In genomic region chr6:136683410-136684334, GRCm38 (mm10) we compare ENCODE assay signal across 11 mouse cellular contexts. TPM values are rescaled to one million over a fixed set of nuclear protein-coding genes. Genes with fewer than 3 reads are reported as not detected.
DNase-seq lines count a peak whose midpoint lies in the region; ATAC-seq and TF ChIP-seq lines count a peak whose summit lies in the region.
"Had no signal": no experiment of that assay in that cellular context is flagged by ENCODE, and none has a peak within 500 bp of the region (broad histone marks: within the 10 kb centered on the region; RNA-seq: fewer than 3 reads in every experiment).

No protein-coding gene starts in this region.

- TF ChIP-seq POLR2A in bone marrow macrophage, adult 2 months (IDR thresholded peaks at IDR 0.05; ENCODE audit: borderline replicate concordance, low read depth, low read length): no peak

- no peak overlapping the region for H3K9ac ChIP-seq in midbrain, embryonic 16.5 days (ENCODE audit: low read depth, low read length)
- H3K9ac ChIP-seq in midbrain, postnatal 0 days (replicated peaks; ENCODE audit: low read length, poor library complexity, severe bottlenecking): no peak overlapping the region
- H3K9ac ChIP-seq: lung, embryonic 15.5 days had no signal

- H3K9me3 ChIP-seq in midbrain, embryonic 16.5 days (replicated peaks; ENCODE audit: control insufficient read depth, low read length, poor library complexity, severe bottlenecking): no peaks in the 10 kb centered on the region; the same call in 1 of the 2 replicates
- no peaks in the 10 kb centered on the region for H3K9me3 ChIP-seq in midbrain, postnatal 0 days (ENCODE audit: low read length)
- H3K9me3 ChIP-seq: lung, embryonic 15.5 days had no signal

- 6% methylated on average over 11 of the region's 11 CpGs for WGBS in macrophage (ENCODE audit: missing documents)
- 87% methylated on average over 11 of the region's 11 CpGs for WGBS in midbrain, embryonic 16.5 days
- WGBS in midbrain, postnatal 0 days: 88% methylated on average over 11 of the region's 11 CpGs

- H3K4me2 ChIP-seq in midbrain, embryonic 16.5 days (ENCODE audit: low read length): no peak overlapping the region
- H3K4me2 ChIP-seq in midbrain, postnatal 0 days (ENCODE audit: low read depth, low read length, poor library complexity, severe bottlenecking): no peak overlapping the region
- H3K4me2 ChIP-seq: lung, embryonic 15.5 days had no signal

- no peaks in the 10 kb centered on the region for H3K79me2 ChIP-seq in macrophage (ENCODE audit: inconsistent target)

- no peak overlapping the region for H3K4me3 ChIP-seq in bone marrow macrophage, adult 2 months (ENCODE audit: insufficient read depth, low read length)
- H3K4me3 ChIP-seq in macrophage (ENCODE audit: inconsistent target): no peak overlapping the region
- H3K4me3 ChIP-seq in midbrain, embryonic 16.5 days (ENCODE audit: low read depth, low read length): no peak overlapping the region
- no peak overlapping the region for H3K4me3 ChIP-seq in midbrain, postnatal 0 days (ENCODE audit: low read depth, low read length)
- H3K4me3 ChIP-seq: lung, embryonic 15.5 days had no signal

- no peaks in the 10 kb centered on the region for H3K27me3 ChIP-seq in splenic B cell, adult 2 months (ENCODE audit: control insufficient read depth, insufficient read depth, low read length, poor library complexity, severe bottlenecking)
- H3K27me3 ChIP-seq in midbrain, embryonic 16.5 days (ENCODE audit: control insufficient read depth, insufficient read depth, low read depth, low read length): no peaks in the 10 kb centered on the region
- no peaks in the 10 kb centered on the region for H3K27me3 ChIP-seq in midbrain, postnatal 0 days (ENCODE audit: insufficient read depth, low read length)
- H3K27me3 ChIP-seq: lung, embryonic 15.5 days had no signal

- TF ChIP-seq CTCF in bone marrow macrophage, adult 2 months (IDR thresholded peaks at IDR 0.05; ENCODE audit: low read depth, low read length): no peak
- no peak for TF ChIP-seq CTCF in midbrain, postnatal 0 days (IDR thresholded peaks at IDR 0.05)

- ATAC-seq in midbrain, embryonic 16.5 days: no peak
- no peak for ATAC-seq in midbrain, postnatal 0 days (ENCODE audit: low FRiP score)
- ATAC-seq: hindbrain, embryonic 16.5 days had no signal

- peaks cover 14% of the 10 kb centered on the region for H3K4me1 ChIP-seq in bone marrow macrophage, adult 2 months (ENCODE audit: control insufficient read depth, insufficient read depth, low read length)
- H3K4me1 ChIP-seq in midbrain, embryonic 16.5 days (ENCODE audit: control insufficient read depth, insufficient read depth, low read length): no peaks in the 10 kb centered on the region
- no peaks in the 10 kb centered on the region for H3K4me1 ChIP-seq in midbrain, postnatal 0 days (ENCODE audit: insufficient read depth, low read length)
- H3K4me1 ChIP-seq: lung, embryonic 15.5 days had no signal

- DNase-seq in lung, adult 18-20 months: peak; percentile 35 to 41
- DNase-seq in lung, postnatal 14 days: no peak
- DNase-seq in splenic B cell, adult 2 months (ENCODE audit: low read depth, low spot score): peak; percentile 85
- no peak for DNase-seq in midbrain, postnatal 0 days (ENCODE audit: low spot score)
- DNase-seq in retina, postnatal 1 day: no peak
- DNase-seq: cerebellum, adult 2 months had no signal

- no peaks in the 10 kb centered on the region for H3K36me3 ChIP-seq in macrophage (ENCODE audit: inconsistent target)
- no peaks in the 10 kb centered on the region for H3K36me3 ChIP-seq in splenic B cell, adult 2 months (ENCODE audit: control insufficient read depth, insufficient read depth, low read length, poor library complexity, severe bottlenecking)
- H3K36me3 ChIP-seq in midbrain, embryonic 16.5 days (ENCODE audit: control insufficient read depth, insufficient read depth, low read length): no peaks in the 10 kb centered on the region
- H3K36me3 ChIP-seq in midbrain, postnatal 0 days (ENCODE audit: insufficient read depth, low read length): no peaks in the 10 kb centered on the region
- H3K36me3 ChIP-seq: lung, embryonic 15.5 days had no signal

- peak overlapping the region; percentile 75 for H3K27ac ChIP-seq in bone marrow macrophage, adult 2 months (ENCODE audit: insufficient read depth, low read depth, low read length)
- peak overlapping the region; percentile 56 for H3K27ac ChIP-seq in macrophage
- H3K27ac ChIP-seq in midbrain, embryonic 16.5 days (ENCODE audit: low read length): no peak overlapping the region
- H3K27ac ChIP-seq in midbrain, postnatal 0 days (ENCODE audit: low read depth, low read length): no peak overlapping the region
- H3K27ac ChIP-seq: lung, embryonic 15.5 days had no signal

RNA-seq across cellular contexts. Expression of gene Plbd1, which starts 21.9 kb away (rescaled TPM):
- polyA plus RNA-seq in bone marrow macrophage, adult 2 months (2012; ENCODE audit: insufficient read depth, insufficient read length, missing spikeins): 28.1 and 31.0 TPM in 2 replicates
- 1 to 10 TPM in 10 of 26 experiments, under 1 TPM in 6, not detected in 10; 0.37 to 2.6 (median 1.4) TPM for total RNA-seq in macrophage (2018; cell fraction: chromatin; rRNA removed)
- 10 to 100 TPM in 1 of 26 experiments, 1 to 10 TPM in 25; 1.6 to 10.3 (median 4.1) TPM for total RNA-seq in macrophage (2018; cell fraction: cytosol; rRNA removed)
- total RNA-seq in macrophage (2018; cell fraction: nucleus; rRNA removed): 10 to 100 TPM in 7 of 26 experiments, 1 to 10 TPM in 19; 1.1 to 15.2 (median 5.0) TPM
- 1.4 to 4.8 TPM (median 4.0 TPM) in 3 replicates for polyA plus RNA-seq in macrophage (2018)
- 0.22 and 0.54 TPM in 2 replicates for polyA plus RNA-seq in midbrain, embryonic 16.5 days (2015; fragmentation: Nextera tagmentation; extraction: Ambion mirVana)
- 0.47 TPM in 1 of 2 replicates, not detected in the other for total RNA-seq in midbrain, postnatal 0 days (2014; rRNA removed)
- polyA plus RNA-seq in midbrain, postnatal 0 days (2015; fragmentation: Nextera tagmentation; extraction: Ambion mirVana): 0.22 and 0.27 TPM in 2 replicates

Comparison
In these comparisons a context has a peak if more than half of its experiments do, and no peak if none do; other contexts are left out.
1. DNase-seq: peak in lung, adult 18-20 months (2 of 2) and splenic B cell, adult 2 months (single experiment); none in lung, postnatal 14 days (single experiment), midbrain, postnatal 0 days (single experiment) and retina, postnatal 1 day (single experiment).
2. H3K27ac ChIP-seq: peak in bone marrow macrophage, adult 2 months (single experiment) and macrophage (single experiment); none in midbrain, embryonic 16.5 days (single experiment) and midbrain, postnatal 0 days (single experiment).